Mouse (Mus musculus) CH12.LX (cell line): ENCODE data around the gene Rbfox1.

Experiments used
- CHD1 ChIP-seq: IDR thresholded peaks from 2 replicates; pipeline ENCODE4 v1.6.1; 2012; ENCODE audit warnings: low read depth, low read length, improper control_type of control experiment, inconsistent platforms
- CTCF ChIP-seq, 2 experiments: IDR thresholded peaks in 1 of 2; conservative IDR thresholded peaks in 1 of 2; 2 replicates each; pipeline ENCODE4 v1.5.1; 2011 to 2012; ENCODE audit warnings: low read depth in 2 of 2, low read length in 2 of 2, improper control_type of control experiment in 1 of 2, inconsistent platforms in 1 of 2, mild to moderate bottlenecking in 1 of 2, moderate library complexity in 1 of 2
- EP300 ChIP-seq: IDR thresholded peaks from 2 replicates; pipeline ENCODE4 v1.6.1; 2011; ENCODE audit warnings: low read length, improper control_type of control experiment
- ETS1 ChIP-seq: conservative IDR thresholded peaks from 2 replicates; pipeline ENCODE4 v1.6.1; 2012; ENCODE audit warnings: low read depth, mild to moderate bottlenecking, inconsistent platforms, low read length, improper control_type of control experiment, moderate library complexity
- MAFK ChIP-seq: IDR thresholded peaks from 2 replicates; pipeline ENCODE4 v1.6.1; 2011; ENCODE audit warnings: low read length, improper control_type of control experiment; ENCODE audit not compliant: insufficient replicate concordance
- MAX ChIP-seq: IDR thresholded peaks from 2 replicates; pipeline ENCODE4 v1.6.1; 2011; ENCODE audit warnings: low read length, improper control_type of control experiment
- MAZ ChIP-seq: IDR thresholded peaks from 2 replicates; pipeline ENCODE4 v1.6.1; 2012; ENCODE audit warnings: low read depth, mild to moderate bottlenecking, inconsistent platforms, low read length, improper control_type of control experiment, moderate library complexity
- PAX5 ChIP-seq: IDR thresholded peaks from 2 replicates; pipeline ENCODE4 v1.6.1; 2012; ENCODE audit warnings: low read length, inconsistent platforms, mixed read lengths
- POLR2A ChIP-seq: IDR thresholded peaks from 2 replicates; pipeline ENCODE4 v1.6.1; 2011; ENCODE audit warnings: low read depth, mild to moderate bottlenecking, improper control_type of control experiment, low read length
- RCOR1 ChIP-seq: conservative IDR thresholded peaks from 2 replicates; pipeline ENCODE4 v1.6.1; 2012; ENCODE audit warnings: low read depth, mild to moderate bottlenecking, inconsistent platforms, low read length, improper control_type of control experiment
- SIN3A ChIP-seq: IDR thresholded peaks from 2 replicates; pipeline ENCODE4 v1.6.1; 2012; ENCODE audit warnings: low read length, improper control_type of control experiment, inconsistent platforms
- TCF12 ChIP-seq: IDR thresholded peaks from 2 replicates; pipeline ENCODE4 v1.6.1; 2014; ENCODE audit warnings: low read depth, mild to moderate bottlenecking, inconsistent platforms, low read length, improper control_type of control experiment
- ZKSCAN1 ChIP-seq: IDR thresholded peaks from 2 replicates; pipeline ENCODE4 v1.6.1; 2012; ENCODE audit warnings: low read depth, inconsistent platforms, low read length, improper control_type of control experiment, borderline replicate concordance
- ZNF384 ChIP-seq: IDR thresholded peaks from 2 replicates; pipeline ENCODE4 v1.6.1; 2012; ENCODE audit warnings: low read depth, low read length, improper control_type of control experiment, inconsistent platforms

DNA sequence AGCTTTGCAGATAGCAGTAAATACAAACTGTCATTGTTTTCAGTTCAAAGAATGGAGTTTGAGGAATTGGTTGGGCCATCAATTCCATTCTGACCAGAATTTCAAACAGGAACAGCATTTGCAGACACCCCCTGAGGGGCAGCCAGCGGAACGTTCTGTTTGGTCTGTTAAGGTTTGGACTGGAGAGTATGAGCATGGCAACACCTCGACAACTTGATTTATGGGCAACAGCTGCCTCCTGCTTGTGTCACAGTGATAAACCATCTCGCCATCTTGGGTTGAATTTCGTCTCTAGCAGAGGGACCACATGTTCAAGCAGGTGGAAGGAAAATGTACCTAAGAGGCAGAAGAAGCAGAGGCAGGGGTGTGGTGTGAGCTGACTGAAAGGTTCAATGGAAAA, 949.9 kb downstream of the Rbfox1 start:
- TF ChIP-seq CTCF (conservative IDR thresholded peaks at IDR 0.05 in 1 of 2, IDR thresholded peaks at IDR 0.05 in 1 of 2; ENCODE audit: low read depth in 2 of 2, low read length in 2 of 2) = no peak
- TF ChIP-seq EP300 = no peak
- no peak for TF ChIP-seq PAX5
- TF ChIP-seq ZKSCAN1 = no peak
- TF ChIP-seq CHD1 = no peak
- TF ChIP-seq ETS1 = no peak
- TF ChIP-seq TCF12 = no peak
- TF ChIP-seq MAZ = no peak
- TF ChIP-seq POLR2A = no peak
- TF ChIP-seq MAX = no peak
- TF ChIP-seq SIN3A = no peak
- TF ChIP-seq MAFK = no peak
- TF ChIP-seq ZNF384 = no peak
- no peak for TF ChIP-seq RCOR1
